ENCODE assay signal across 30 mouse cellular contexts in the genomic region with DNA sequence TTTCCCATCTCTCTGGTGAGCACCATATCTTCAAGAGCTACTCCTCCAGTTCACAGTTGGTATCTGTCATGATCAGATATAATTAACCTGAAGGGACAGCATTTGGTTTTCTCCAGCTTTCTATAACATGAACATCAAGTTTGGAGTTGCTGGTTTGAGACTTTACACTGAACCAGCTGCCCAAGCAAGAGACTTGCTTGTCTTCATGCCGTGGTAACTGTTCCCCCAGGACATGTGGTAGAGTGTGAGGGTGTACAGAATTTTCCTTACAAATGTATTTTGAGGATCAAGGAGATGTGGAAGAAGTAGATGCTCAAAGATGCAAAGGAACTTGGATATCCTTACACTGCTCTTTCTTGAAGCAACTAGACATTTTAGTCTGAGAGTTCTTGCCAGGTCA.
"Had no signal": no experiment of that assay in that cellular context is flagged by ENCODE, and none has a peak within 500 bp of the region (broad histone marks: within the 10 kb centered on the region; RNA-seq: fewer than 3 reads in every experiment).

No protein-coding gene starts in this region.

- H3K9ac ChIP-seq: embryonic facial prominence, embryonic 12.5 days; embryonic facial prominence, embryonic 13.5 days; embryonic facial prominence, embryonic 15.5 days; forebrain, embryonic 12.5 days; forebrain, embryonic 13.5 days; forebrain, embryonic 15.5 days; forebrain, postnatal 0 days had no signal

- H3K36me3 ChIP-seq: embryonic facial prominence, embryonic 10.5 days; embryonic facial prominence, embryonic 12.5 days; embryonic facial prominence, embryonic 13.5 days; embryonic facial prominence, embryonic 15.5 days; forebrain, embryonic 10.5 days; forebrain, embryonic 12.5 days; forebrain, embryonic 15.5 days; heart, embryonic 10.5 days had no signal

- H3K9me3 ChIP-seq: embryonic facial prominence, embryonic 10.5 days; embryonic facial prominence, embryonic 12.5 days; embryonic facial prominence, embryonic 13.5 days; embryonic facial prominence, embryonic 15.5 days; forebrain, embryonic 10.5 days; forebrain, embryonic 12.5 days; forebrain, embryonic 13.5 days; forebrain, embryonic 15.5 days; heart, embryonic 10.5 days had no signal

- H3K4me1 ChIP-seq: embryonic facial prominence, embryonic 10.5 days; embryonic facial prominence, embryonic 12.5 days; embryonic facial prominence, embryonic 13.5 days; embryonic facial prominence, embryonic 15.5 days; forebrain, embryonic 10.5 days; forebrain, embryonic 12.5 days; forebrain, embryonic 13.5 days; forebrain, embryonic 15.5 days; heart, embryonic 10.5 days had no signal

- DNase-seq: cerebellum, adult 2 months; cerebellum, adult 8-10 months; cerebellum, adult 9-10 months; cerebellum, adult 9-11 months; cerebellum, postnatal 10 days; cerebellum, postnatal 14 days; cerebellum, postnatal 25 days; cerebellum, postnatal 36 days; embryo, embryonic 11 days; forebrain, postnatal 0 days; gastrocnemius, adult 2 months; gastrocnemius, postnatal 10 days; gastrocnemius, postnatal 14 days; gastrocnemius, postnatal 25 days; gastrocnemius, postnatal 36 days; heart, adult 11 months; heart, adult 18-20 months; heart, adult 2 months had no signal

- H3K4me2 ChIP-seq: embryonic facial prominence, embryonic 12.5 days; embryonic facial prominence, embryonic 13.5 days; embryonic facial prominence, embryonic 15.5 days; forebrain, embryonic 12.5 days; forebrain, embryonic 13.5 days; forebrain, embryonic 15.5 days had no signal

- H3K27ac ChIP-seq: embryonic facial prominence, embryonic 10.5 days; embryonic facial prominence, embryonic 12.5 days; embryonic facial prominence, embryonic 13.5 days; embryonic facial prominence, embryonic 15.5 days; forebrain, embryonic 10.5 days; forebrain, embryonic 12.5 days; forebrain, embryonic 13.5 days; forebrain, embryonic 15.5 days; gastrocnemius, adult 2 months; heart, adult 2 months; heart, embryonic 10.5 days had no signal

- H3K27me3 ChIP-seq: embryonic facial prominence, embryonic 12.5 days; embryonic facial prominence, embryonic 13.5 days; embryonic facial prominence, embryonic 15.5 days; forebrain, embryonic 12.5 days; forebrain, embryonic 13.5 days; forebrain, embryonic 15.5 days had no signal

- H3K4me3 ChIP-seq: embryonic facial prominence, embryonic 10.5 days; embryonic facial prominence, embryonic 12.5 days; embryonic facial prominence, embryonic 13.5 days; embryonic facial prominence, embryonic 15.5 days; erythroblast, embryonic 14.5 days; forebrain, embryonic 10.5 days; forebrain, embryonic 12.5 days; forebrain, embryonic 13.5 days; forebrain, embryonic 15.5 days; gastrocnemius, adult 2 months; heart, adult 2 months; heart, embryonic 10.5 days had no signal

- ATAC-seq: forebrain, embryonic 13.5 days; forebrain, embryonic 14.5 days; forebrain, embryonic 15.5 days; forebrain, embryonic 16.5 days; forebrain, postnatal 0 days had no signal
